Mouse (Mus musculus) small intestine, adult 2 months (tissue): ENCODE measurements around the gene Gm17651.

ENCODE experiments used
- CTCF ChIP-seq: fragments of 200-500 bp; IDR thresholded peaks from 2 replicates; pipeline ENCODE4 v1.5.1; 2012; ENCODE audit warnings: low read depth, mild to moderate bottlenecking, control low read depth, inconsistent platforms, low read length, moderate library complexity, mixed read lengths; ENCODE audit not compliant: insufficient replicate concordance, insufficient read length; ENCODE audit errors: extremely low read depth
- POLR2A ChIP-seq: fragments of 200-500 bp; IDR thresholded peaks from 2 replicates; pipeline ENCODE4 v1.6.1; 2012; ENCODE audit warnings: low read depth, mild to moderate bottlenecking, control low read depth, inconsistent platforms, low read length, moderate library complexity

GRCm38 (mm10) chr3:97653781-97654180 lies 20.7 kb downstream of the Gm17651 start:
- TF ChIP-seq CTCF = no peak
- TF ChIP-seq POLR2A = no peak
